Mouse (Mus musculus): ENCODE data around the gene Prkcg. TPM values are rescaled to one million over a fixed set of nuclear protein-coding genes. Genes with fewer than 3 reads are reported as not detected.

Prkcg gene
- polyA plus RNA-seq, 1 experiment from 2014 or later: 0.71 TPM

GRCm38 (mm10) chr7:3360678-3361077, 71.7 kb downstream of the Prkcg start:
- no peak overlapping the region for H3K4me3 ChIP-seq
- peaks cover 83% of the 10 kb centered on the region for H3K36me3 ChIP-seq (replicated peaks)
- H3K27me3 ChIP-seq (ENCODE audit: poor library complexity, severe bottlenecking): peaks cover 11% of the 10 kb centered on the region
- no peak for DNase-seq (ENCODE audit: extremely low spot score, low spot score)
- H3K27ac ChIP-seq: no peak overlapping the region
- no peaks in the 10 kb centered on the region for H3K9me3 ChIP-seq
- WGBS: 89% methylated on average over 1 of the region's 1 CpGs
- peaks cover 3% of the 10 kb centered on the region for H3K4me1 ChIP-seq

- WGBS: 36% methylated on average over 11 of the region's 11 CpGs
- Histone ChIP-seq H3K36me3 (replicated peaks) (peaks cover 55% of the 10 kb centered on the region), H3K9me3 (no peaks in the 10 kb centered on the region), H3K4me3 (no peak overlapping the region), H3K4me1 (peaks cover 26% of the 10 kb centered on the region), H3K27ac (no peak overlapping the region), H3K27me3 (ENCODE audit: poor library complexity, severe bottlenecking) (peaks cover 40% of the 10 kb centered on the region)
- no peak for DNase-seq (ENCODE audit: extremely low spot score, low spot score)
These were observed 76.7 kb downstream of the Prkcg start for GRCm38 (mm10) chr7:3365547-3366279.

- H3K9me3 ChIP-seq: no peaks in the 10 kb centered on the region
- H3K36me3 ChIP-seq (replicated peaks): peaks cover 45% of the 10 kb centered on the region
- peaks cover 40% of the 10 kb centered on the region for H3K27me3 ChIP-seq (ENCODE audit: poor library complexity, severe bottlenecking)
- no peak overlapping the region for H3K27ac ChIP-seq
- WGBS: 12% methylated on average over 42 of the region's 42 CpGs
- H3K4me3 ChIP-seq: no peak overlapping the region
- DNase-seq (ENCODE audit: extremely low spot score, low spot score): no peak
- peaks cover 26% of the 10 kb centered on the region for H3K4me1 ChIP-seq
These were observed 77.9 kb downstream of the Prkcg start for GRCm38 (mm10) chr7:3366705-3367516.

GRCm38 (mm10) chr7:3367569-3367968, 78.6 kb downstream of the Prkcg start:
- H3K4me3 ChIP-seq: peak overlapping the region; percentile 26; the same call in 1 of the 2 replicates
- H3K27me3 ChIP-seq (ENCODE audit: poor library complexity, severe bottlenecking): peaks cover 40% of the 10 kb centered on the region
- H3K36me3 ChIP-seq (replicated peaks): peaks cover 40% of the 10 kb centered on the region
- 6% methylated on average over 11 of the region's 11 CpGs for WGBS
- H3K9me3 ChIP-seq: no peaks in the 10 kb centered on the region
- H3K4me1 ChIP-seq: peaks cover 26% of the 10 kb centered on the region
- no peak for DNase-seq (ENCODE audit: extremely low spot score, low spot score)
- no peak overlapping the region for H3K27ac ChIP-seq

- H3K4me3 ChIP-seq: no peak overlapping the region
- H3K27ac ChIP-seq: no peak overlapping the region
- peaks cover 40% of the 10 kb centered on the region for H3K27me3 ChIP-seq (ENCODE audit: poor library complexity, severe bottlenecking)
- no peak for DNase-seq (ENCODE audit: extremely low spot score, low spot score)
- H3K36me3 ChIP-seq (replicated peaks): peaks cover 39% of the 10 kb centered on the region
- WGBS: 24% methylated on average over 12 of the region's 12 CpGs
- H3K9me3 ChIP-seq: no peaks in the 10 kb centered on the region
- peaks cover 26% of the 10 kb centered on the region for H3K4me1 ChIP-seq
These were observed 79.3 kb downstream of the Prkcg start for GRCm38 (mm10) chr7:3368311-3368710.

GRCm38 (mm10) chr7:3369189-3369588, 80.2 kb downstream of the Prkcg start:
- Histone ChIP-seq H3K27ac (no peak overlapping the region), H3K4me3 (no peak overlapping the region), H3K36me3 (replicated peaks) (peaks cover 31% of the 10 kb centered on the region), H3K27me3 (ENCODE audit: poor library complexity, severe bottlenecking) (peaks cover 40% of the 10 kb centered on the region), H3K4me1 (peaks cover 26% of the 10 kb centered on the region), H3K9me3 (no peaks in the 10 kb centered on the region)
- no peak for DNase-seq (ENCODE audit: extremely low spot score, low spot score)
- 81% methylated on average over 6 of the region's 6 CpGs for WGBS

GRCm38 (mm10) chr7:3370407-3370806, 81.4 kb downstream of the Prkcg start:
- Histone ChIP-seq H3K4me3 (no peak overlapping the region), H3K9me3 (no peaks in the 10 kb centered on the region), H3K4me1 (peaks cover 26% of the 10 kb centered on the region), H3K36me3 (replicated peaks) (peaks cover 18% of the 10 kb centered on the region), H3K27me3 (ENCODE audit: poor library complexity, severe bottlenecking) (peaks cover 31% of the 10 kb centered on the region), H3K27ac (no peak overlapping the region)
- WGBS: 66% methylated on average over 4 of the region's 4 CpGs
- no peak for DNase-seq (ENCODE audit: extremely low spot score, low spot score)

GRCm38 (mm10) chr7:3372376-3372775, 83.4 kb downstream of the Prkcg start:
- Histone ChIP-seq H3K9me3 (no peaks in the 10 kb centered on the region), H3K36me3 (replicated peaks) (no peaks in the 10 kb centered on the region), H3K4me3 (no peak overlapping the region), H3K27me3 (ENCODE audit: poor library complexity, severe bottlenecking) (peaks cover 11% of the 10 kb centered on the region), H3K4me1 (peaks cover 7% of the 10 kb centered on the region), H3K27ac (no peak overlapping the region)
- no peak for DNase-seq (ENCODE audit: extremely low spot score, low spot score)
- 69% methylated on average over 2 of the region's 2 CpGs for WGBS

GRCm38 (mm10) chr7:3373754-3374153, 84.8 kb downstream of the Prkcg start:
- no peaks in the 10 kb centered on the region for H3K27me3 ChIP-seq (ENCODE audit: poor library complexity, severe bottlenecking)
- H3K4me1 ChIP-seq: no peaks in the 10 kb centered on the region
- 91% methylated on average over 8 of the region's 8 CpGs for WGBS
- no peak overlapping the region for H3K4me3 ChIP-seq
- H3K9me3 ChIP-seq: no peaks in the 10 kb centered on the region
- no peaks in the 10 kb centered on the region for H3K36me3 ChIP-seq (replicated peaks)
- no peak for DNase-seq (ENCODE audit: extremely low spot score, low spot score)
- H3K27ac ChIP-seq: no peak overlapping the region

- Histone ChIP-seq H3K36me3 (replicated peaks) (no peaks in the 10 kb centered on the region), H3K4me3 (no peak overlapping the region), H3K27ac (no peak overlapping the region), H3K9me3 (no peaks in the 10 kb centered on the region), H3K27me3 (ENCODE audit: poor library complexity, severe bottlenecking) (no peaks in the 10 kb centered on the region), H3K4me1 (no peaks in the 10 kb centered on the region)
- DNase-seq (ENCODE audit: extremely low spot score, low spot score): no peak
- 55% methylated on average over 4 of the region's 4 CpGs for WGBS
These were observed 87.9 kb downstream of the Prkcg start for GRCm38 (mm10) chr7:3376831-3377230.

Other genes with a start within 250 kb of the Prkcg start
- gene AU018091, start 120.0 kb upstream of the Prkcg start, polyA plus RNA-seq (2016; fragmentation: Nextera tagmentation; extraction: Ambion mirVana): 0.10 and 0.21 TPM in 2 replicates
- gene Nlrp12, start 39.4 kb upstream of the Prkcg start, polyA plus RNA-seq (2016; fragmentation: Nextera tagmentation; extraction: Ambion mirVana): not detected in 2 replicates
- gene Myadm, start 99 bp upstream of the Prkcg start, polyA plus RNA-seq (2016; fragmentation: Nextera tagmentation; extraction: Ambion mirVana): 20.9 and 25.0 TPM in 2 replicates
- gene Cacng7, start 43.8 kb downstream of the Prkcg start, polyA plus RNA-seq (2016; fragmentation: Nextera tagmentation; extraction: Ambion mirVana): 1.7 and 2.2 TPM in 2 replicates
- gene Cacng8, start 101.5 kb downstream of the Prkcg start, polyA plus RNA-seq (2016; fragmentation: Nextera tagmentation; extraction: Ambion mirVana): 6.7 and 7.1 TPM in 2 replicates
- 0.22 and 0.27 TPM in 2 replicates for gene Cacng6, start 135.0 kb downstream of the Prkcg start, polyA plus RNA-seq (2016; fragmentation: Nextera tagmentation; extraction: Ambion mirVana)
- not detected in 2 replicates for gene Tarm1, start 213.4 kb downstream of the Prkcg start, polyA plus RNA-seq (2016; fragmentation: Nextera tagmentation; extraction: Ambion mirVana)